Mouse (Mus musculus): ENCODE results near the gene Mtpn.
A peak's percentile ranks its signal among the peaks of the same experiment; 100 is the strongest.

The Mtpn gene

DNA sequence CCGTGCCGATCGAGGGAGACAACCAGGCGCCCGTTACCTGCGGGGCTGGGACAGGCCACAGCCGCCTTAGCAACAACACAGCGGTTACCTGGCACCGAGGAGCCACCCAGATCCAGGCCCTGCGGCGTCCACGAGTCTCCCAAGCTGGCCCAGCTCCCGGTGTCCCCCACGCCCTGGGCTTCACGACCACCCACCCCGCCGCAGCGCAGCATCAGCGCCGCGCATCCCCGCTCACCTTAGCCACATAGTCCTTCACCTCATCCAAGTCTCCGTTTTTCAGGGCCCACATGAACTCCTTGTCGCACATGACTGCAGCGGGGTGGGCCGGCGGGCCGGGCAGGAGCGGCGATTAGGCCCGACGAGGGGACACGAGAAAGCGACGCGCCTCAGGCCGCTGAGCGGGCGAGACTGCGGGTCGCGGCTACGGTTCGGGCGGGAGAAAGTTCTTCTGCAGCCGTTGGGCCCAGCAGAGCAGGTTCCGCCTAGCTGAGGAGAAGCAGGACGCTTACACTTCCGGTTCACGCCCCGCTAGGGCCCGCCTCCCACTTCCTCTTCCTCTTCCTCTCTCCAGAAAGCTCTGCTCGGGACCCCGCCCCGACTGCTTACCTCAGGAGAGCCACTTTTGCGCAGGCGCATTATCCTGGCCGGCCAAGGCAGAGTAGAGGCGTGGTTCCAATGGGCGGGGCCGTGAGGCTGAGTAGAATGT is at the start of gene Mtpn:
TSS of gene Mtpn (minus strand) at position 585 of the 706 bp plus-strand sequence.
- peak; percentile 98 for DNase-seq (ENCODE audit: low spot score)

DNA sequence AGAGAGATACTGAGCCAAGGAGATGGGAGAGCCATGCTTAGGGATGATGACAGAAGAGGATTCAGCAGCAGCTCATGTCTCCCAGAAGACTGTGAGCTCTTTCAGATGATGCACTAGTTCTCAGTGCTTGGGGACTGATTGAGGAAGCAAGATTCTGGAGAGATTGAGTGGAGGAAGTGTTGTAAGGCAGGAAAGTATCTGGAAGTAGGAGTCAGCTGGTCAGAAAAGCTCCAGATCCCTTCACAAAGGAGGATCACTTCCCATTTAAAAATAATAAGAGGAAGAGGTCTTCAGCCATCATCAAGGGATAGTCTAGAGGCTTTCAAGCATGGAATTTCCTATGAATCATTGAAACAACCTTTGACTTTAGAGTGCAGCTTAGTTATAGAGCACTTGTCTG is 29.0 kb upstream of the Mtpn start:
- DNase-seq (ENCODE audit: low spot score): no peak

DNA sequence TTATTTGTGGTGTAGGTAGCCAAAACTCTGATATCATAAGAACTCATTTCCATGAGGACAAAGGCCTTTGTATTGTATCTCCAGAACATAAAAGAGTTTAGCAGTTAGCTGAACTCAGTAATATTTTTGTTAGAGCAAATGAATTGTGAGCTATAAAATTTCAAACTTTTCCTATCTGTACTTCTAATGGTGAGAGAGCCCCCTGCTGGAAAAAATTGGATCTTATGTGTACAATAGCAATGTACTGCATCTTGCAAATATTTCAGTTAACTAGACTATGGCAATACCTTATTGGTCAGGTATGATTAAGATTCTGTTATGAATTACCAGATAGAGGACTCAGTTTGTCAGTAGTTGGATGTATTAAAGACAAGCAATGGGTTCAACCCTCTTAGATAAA is 28.1 kb upstream of the Mtpn start:
- DNase-seq (ENCODE audit: low spot score): no peak

DNA sequence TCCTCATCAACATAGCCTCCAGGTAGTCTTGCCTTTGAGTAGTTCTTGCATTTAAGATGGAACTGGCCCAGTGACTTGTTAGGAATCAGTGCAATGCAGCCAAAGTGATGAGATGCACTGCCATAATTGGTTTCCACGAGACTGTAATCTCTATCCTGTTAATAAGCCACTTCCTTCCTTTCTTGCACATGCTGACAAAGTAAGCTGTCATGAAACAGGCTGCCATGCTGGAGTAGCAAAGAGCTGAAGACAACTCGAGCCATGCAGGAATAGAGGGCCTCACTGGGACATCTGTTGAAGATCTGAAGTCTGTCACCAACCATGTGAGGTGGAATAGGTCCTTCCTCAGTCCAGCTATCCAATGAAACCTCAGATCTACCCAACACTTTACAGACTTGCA is 20.3 kb upstream of the Mtpn start:
- DNase-seq (ENCODE audit: low spot score): no peak

DNA sequence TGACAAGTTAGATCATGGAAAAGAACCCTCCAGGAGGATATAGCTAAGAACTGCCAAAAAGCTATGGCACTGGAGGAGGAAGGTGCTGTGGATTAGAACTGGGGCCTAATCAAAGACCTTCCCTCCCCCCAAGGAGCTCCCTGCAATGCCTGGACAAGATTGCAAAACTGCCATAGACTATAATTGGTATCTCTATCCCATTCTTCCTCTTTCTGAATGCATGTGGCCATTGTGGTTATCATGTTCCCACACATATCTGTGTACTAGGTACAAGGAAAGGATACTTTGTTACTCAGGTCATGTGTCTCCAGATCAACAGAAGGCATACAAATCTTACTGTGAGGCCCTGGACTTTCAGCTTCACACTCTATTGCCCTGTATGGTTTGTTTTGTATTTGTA is 4.7 kb upstream of the Mtpn start:
- no peak for DNase-seq (ENCODE audit: low spot score)

DNA sequence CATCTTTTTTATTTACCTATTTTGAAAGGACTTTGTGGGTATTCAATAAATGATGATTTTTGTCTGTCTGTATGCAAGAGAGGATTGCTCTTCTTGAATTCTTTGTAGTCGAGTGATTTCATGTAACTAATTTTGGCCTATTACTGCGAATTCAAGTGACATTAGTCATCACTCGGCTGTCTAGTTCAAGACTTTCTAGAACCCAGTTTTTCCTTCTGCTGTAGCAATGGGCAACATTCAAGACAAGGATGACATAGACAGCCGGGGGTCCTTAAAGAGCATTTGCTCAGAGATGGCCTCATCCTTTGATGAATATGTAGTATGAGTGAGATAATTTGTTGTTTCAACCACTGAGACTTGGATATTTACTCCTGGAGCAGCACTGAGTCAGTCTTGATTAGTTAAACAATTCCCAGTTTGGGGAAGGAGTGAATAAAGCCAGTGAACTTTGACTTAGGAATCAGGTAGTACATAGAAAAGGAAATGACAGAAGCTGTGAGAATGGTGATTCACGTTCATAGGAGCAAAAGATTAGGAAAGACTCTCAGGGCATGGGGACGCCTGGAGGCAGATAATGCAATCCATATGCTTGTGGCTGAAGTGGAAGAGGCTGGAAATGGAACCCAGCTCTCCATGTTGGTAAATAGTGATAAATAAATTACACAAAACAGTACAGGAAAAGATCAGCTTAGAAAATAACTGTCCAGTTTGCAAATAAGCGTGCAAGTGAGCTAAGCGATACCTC is 3.1 kb upstream of the Mtpn start:
- DNase-seq (ENCODE audit: low spot score): no peak

DNA sequence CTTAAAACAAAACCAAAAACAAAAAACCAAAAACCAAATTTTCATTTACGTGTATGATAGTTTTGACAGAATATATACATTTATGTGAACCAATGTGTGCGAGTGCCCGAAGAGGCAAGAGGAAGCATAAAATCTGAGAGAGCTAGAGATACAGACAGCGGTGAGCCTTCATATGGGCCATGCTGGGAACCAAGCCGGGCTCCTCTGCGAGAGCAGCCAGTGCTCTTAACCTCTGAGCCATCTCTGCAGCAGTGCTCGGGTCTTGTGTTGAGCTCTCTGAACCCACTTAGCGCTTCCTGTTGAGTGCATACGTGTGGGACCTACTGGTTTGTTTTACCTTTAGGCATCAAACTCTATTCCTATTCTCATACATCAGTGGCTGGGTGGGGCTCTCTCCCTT is 689 bp upstream of the Mtpn start:
- no peak for DNase-seq (ENCODE audit: low spot score)

DNA sequence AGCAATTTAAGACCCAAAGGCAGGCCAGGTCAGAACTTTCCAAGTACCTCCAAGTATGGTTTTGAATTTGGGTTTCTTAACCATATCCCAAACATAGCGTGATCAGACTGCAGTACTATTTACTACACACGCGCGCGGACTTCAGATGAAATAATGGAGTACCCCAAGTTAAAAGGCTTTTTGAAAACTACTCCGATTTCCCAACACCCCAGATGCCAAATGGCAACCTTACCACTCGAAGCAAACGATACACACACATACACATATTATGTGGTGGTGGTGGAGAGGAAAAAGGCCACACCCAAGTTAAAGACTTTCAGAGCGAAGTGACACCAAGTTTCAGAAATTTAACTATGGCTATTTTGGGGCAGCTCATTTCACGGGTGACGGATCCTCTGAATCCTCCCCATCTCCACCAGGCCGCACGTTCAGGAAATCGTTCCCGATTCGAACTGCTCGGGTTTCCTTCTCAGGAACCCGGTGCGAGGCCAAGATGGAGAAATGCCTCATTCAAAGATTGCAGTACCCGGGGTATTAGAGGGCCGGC is 858 bp downstream of the Mtpn start:
- DNase-seq (ENCODE audit: low spot score): no peak

DNA sequence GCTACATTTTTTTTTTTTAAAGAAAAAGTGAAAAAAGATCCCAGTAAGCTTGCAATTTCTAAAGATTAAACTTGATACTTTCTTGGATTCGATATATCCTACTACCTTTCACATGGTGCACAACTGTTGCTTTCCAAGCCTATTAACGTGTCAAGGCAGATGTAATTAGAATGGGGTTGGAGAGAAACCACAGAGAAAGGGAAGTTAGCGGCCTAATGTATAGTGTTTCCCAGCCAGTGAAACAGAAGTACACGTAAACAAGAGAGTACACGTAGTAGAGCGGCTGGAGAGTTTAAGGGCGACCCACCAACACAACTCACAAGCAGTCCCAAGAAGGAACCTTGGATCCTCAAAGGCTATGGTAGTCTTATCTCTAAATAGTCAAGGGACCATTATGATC is 3.7 kb downstream of the Mtpn start:
- no peak for DNase-seq (ENCODE audit: low spot score)

DNA sequence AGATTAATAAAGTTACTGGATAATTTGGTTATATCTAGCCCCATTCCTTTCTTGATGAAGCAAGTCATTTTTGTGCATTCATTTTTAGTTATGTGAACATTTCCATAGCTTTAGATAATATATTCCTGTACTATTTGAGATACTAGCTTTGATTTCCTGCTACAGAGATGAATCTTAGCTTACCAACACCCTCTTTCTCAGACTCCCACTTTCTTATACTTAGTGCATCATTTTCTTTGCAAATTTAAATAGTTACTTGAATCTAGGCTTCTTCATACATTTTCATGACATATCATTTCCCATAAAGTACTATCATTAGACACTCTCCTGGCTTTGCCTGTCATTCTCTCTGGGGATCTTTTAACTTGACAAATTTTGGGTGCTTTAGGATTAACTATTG is 26.3 kb downstream of the Mtpn start:
- no peak for DNase-seq (ENCODE audit: low spot score)

DNA sequence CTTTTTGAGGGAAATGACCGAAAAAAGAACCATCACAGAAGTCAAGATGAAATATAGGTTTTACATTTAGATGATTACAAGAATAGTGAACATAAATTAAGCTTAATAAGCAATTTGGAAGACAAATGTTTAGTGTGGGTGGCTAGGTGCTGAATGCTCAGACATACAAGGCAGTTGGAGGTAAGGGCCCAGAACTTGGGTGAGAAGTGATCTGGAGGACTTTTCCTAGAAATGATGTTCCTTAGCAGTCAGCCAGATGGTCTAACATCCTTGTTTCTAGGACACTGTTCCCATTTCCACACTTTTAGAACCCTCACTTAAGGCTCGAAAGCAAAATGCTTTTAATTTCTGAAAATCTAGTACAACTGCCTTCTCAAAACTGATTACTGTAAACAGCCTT is 34.9 kb downstream of the Mtpn start:
- no peak for DNase-seq (ENCODE audit: low spot score)

DNA sequence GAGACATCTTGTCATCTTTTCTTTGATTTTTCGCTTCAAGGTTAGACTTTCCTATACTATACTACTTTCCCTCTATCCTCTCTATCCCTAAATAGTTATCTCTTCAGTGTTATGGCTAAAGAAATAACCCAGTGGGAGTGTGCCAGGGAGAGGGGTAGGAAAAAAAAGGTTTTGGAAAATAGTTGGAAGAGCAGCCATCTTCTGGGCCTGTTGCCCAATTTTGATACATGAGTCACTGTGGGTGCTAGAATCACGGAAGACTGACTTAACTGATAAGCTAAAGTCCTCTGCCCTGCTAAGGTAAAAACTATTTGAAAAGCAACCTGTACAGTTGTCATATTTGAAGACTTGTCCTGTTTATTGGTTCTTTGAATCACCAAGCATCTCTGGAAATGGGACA is 36.8 kb downstream of the Mtpn start:
- DNase-seq (ENCODE audit: low spot score): no peak

DNA sequence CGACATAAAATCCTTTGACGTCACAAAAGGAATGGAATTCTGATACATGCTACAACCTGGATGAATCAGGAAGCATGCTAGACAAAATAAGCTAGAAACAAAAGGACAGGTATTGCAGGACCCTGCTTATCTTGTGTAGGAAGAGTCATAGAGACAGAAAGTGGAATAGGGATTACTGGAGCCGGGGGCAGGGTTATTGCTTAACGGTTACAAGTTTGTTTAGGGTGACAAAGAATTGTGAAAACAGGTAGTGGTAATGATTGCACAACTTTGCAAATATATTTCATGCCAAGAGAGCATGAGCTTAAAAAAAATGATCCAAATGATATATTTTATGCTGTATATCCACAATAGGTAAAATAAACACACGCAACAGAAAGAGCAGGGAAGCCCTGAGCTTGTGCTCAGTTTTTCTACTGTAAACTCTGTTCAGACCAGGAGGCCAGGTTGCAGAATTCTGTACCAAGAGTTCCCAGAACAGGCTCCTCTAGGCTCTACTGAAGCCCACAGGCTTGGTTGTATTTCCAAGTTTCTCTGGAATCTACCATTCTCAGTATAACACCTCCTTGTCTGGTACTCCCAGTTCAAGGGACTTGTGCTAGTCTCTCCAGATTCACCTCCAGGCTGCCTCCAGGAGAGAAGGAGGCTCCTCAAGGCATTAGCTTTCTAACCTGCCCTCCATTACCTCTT is 39.6 kb downstream of the Mtpn start:
- DNase-seq (ENCODE audit: low spot score): no peak

DNA sequence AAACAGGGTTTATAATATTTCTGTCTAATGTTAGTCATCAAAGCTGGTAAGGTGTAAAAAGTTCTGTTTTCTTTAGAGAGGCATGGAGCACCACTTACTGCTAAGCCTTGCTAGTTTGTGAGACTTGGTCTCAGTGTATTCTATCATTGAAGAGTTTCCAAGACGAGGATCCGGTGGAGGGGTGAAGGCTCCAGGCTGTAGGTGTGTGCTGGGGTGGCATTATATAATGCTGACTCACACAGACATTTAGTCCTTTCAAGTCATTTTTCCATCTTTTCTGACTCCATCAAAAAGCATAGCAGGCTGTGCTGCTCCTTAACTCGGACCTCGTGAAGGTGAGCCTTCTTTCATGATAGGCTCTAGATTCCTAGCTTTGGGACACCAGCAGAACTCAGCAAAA is 42.3 kb downstream of the Mtpn start:
- DNase-seq (ENCODE audit: low spot score): no peak

DNA sequence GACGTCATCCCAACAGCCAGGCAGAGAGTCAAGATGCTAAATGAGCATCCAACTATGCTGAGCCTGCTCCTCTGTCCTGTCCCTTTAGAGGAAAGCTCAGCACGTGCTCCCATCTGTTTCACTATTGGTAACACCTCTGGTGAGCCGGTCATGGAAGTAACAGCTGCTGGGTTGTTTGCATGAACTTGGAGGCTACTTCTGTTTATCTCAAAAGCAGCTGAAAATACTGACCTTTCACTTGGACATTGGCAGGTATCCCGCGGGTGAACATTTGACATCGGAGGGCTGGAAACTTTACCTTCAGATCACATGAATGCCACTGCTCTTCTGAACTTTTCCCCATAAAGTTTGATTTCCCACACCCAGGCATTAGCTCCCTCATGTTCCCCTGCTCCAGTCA is 45.8 kb downstream of the Mtpn start:
- no peak for DNase-seq (ENCODE audit: low spot score)

DNA sequence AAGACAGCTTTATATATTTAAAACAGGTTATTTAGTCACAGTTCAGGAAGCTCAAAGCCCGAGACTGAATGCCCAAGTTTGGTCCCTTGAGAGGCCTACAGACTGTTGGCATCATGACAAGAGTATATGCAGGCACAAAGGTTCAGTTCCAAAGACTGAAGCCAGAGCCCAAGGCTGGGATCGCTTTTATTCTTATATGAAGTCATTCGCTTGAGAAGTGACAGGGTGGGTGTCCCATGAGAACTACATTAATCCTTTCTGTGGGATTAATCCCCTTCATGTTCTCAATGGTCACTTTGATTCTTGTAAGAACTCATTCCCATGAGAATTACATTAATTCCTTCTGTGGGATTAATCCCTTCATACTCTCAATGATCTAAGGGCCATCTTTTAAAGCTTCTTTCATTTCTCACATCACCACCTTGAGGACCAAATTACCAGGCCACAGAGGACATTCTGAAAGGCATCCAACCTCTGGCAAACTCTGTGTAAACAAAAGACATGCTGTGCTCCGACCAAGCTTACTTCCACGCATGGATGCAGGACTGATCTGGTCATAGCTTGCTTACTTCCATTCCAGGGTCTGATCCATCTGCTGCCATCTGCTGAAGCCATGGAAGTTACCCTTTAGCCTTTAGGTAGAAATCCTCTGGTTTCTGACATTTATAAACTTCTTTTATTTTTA is 59.9 kb downstream of the Mtpn start:
- no peak for DNase-seq (ENCODE audit: low spot score)

DNA sequence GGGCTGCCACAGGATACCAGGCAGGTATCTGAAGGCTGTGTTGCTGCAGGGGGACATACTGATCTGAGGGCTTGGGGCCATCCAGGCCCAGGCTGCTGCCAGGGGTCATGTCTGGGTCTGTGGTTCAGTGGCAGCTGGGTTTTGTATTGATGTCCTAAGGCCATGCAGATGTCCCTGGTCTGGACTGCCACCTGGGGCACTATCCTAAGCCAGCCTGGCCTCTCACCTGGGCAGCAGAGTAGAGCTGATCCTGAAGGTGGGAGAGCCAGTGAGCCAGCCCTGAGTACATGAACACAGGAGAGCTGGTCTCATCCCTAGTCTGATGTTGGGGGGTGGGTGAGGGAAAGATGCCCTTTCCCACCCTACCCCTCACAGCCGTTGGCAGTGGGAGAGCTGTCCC is 62.9 kb downstream of the Mtpn start:
- no peak for DNase-seq (ENCODE audit: low spot score)

DNA sequence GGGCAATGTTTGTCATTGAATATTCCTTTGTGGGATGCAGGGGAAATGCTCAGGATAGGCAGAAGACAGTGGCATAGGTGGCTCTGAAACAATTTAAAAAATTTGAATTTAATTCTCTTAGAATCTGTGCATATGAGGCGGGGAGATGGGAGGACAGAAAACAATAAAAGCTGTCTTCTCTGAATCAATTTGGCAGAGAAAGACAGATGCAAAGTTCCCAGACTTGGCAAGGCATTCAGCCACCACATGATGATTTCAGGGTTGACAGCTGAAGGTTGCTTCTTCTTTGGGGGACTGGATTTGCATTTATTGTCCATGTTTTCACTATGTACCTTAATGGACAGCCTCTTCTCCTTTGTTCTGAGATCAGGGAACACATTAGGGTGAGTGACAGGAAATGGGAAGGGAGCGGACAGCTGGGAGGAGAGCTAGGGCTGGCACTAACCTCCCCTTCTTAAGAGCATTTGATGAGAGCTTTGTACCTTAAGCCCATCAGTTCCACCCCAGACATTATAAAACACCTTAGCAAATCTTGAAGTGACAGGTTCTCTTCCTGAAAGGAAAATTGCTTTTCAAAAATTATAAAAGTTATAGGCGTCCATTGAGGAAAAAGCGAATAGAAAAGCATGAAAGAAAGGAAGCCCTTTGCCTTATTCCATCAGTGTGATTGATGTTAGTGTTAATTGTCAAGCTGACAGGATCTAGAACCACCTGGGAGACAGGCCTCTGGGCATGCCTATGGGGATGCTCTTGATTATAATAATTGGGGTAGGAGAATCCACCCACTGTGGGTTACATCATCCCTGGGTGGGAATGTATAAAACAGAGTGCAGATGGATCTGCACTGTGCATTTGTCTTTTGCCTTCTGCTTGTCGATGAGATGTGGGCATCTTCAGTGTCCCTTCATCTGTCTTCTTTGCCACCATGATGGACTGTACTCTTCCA is 76.0 kb downstream of the Mtpn start:
- DNase-seq (ENCODE audit: low spot score): no peak

DNA sequence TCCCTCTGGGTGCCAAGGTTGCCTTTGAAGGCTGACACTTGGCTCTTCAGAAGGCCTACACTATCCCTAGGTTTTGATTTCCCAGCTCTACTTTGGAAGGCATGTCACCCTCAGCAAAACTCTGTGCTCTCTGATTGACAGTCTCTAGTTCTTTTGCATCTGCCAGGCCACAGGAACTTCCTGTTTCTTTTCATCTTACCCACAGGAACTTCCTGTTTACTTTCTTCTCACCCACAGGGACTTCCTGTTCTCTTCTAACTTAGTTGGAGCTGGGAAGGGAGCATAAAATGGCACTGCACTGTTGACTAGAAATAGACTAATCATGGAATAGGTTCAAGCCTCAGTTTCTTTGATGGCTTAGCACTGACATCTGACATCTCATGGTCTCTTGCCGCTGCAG is 77.2 kb downstream of the Mtpn start:
- no peak for DNase-seq (ENCODE audit: low spot score)

Data from yolk sac, embryonic 10.5 days (tissue).